Mouse (Mus musculus): ENCODE data around the gene Fam13c. TPM values are rescaled to one million over a fixed set of nuclear protein-coding genes. Genes with fewer than 3 reads are reported as not detected.

The Fam13c gene
- polyA plus RNA-seq, 1 experiment = 15.9 TPM

DNA sequence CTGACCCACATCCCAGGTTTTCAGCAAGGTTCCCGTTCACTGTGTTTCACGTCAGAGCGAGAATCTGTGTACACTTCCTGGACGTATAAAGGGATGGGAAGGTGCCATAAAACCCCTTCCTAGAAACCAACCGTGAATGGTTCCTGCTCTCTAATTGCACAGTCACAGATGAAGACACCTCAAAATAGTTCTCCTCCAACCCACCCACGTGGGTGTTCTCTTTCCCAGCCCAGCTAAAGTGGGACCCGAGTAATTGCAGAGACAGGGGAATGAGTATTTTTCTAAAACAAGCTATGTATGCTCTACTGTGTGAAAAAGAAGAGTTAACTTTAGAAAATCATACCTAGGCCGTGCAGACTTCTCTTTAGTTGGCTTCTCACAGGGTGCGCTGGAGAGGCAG is 74.6 kb downstream of the Fam13c start:
- H3K4me1 ChIP-seq (ENCODE audit: control insufficient read depth, insufficient read depth, low read length) = 0 out of 2 replicates have a peak, but pooled peaks cover under 1% of the 10 kb centered on the region
- no peak overlapping the region for H3K4me3 ChIP-seq (ENCODE audit: insufficient read depth, low read length)
- no peak overlapping the region for H3K27ac ChIP-seq (ENCODE audit: insufficient read depth, low read length)
- TF ChIP-seq CTCF (IDR thresholded peaks at IDR 0.05; ENCODE audit: borderline replicate concordance, insufficient read depth, low read length) = no peak
- no peak for TF ChIP-seq POLR2A (IDR thresholded peaks at IDR 0.05; ENCODE audit: low read depth, low read length)

DNA sequence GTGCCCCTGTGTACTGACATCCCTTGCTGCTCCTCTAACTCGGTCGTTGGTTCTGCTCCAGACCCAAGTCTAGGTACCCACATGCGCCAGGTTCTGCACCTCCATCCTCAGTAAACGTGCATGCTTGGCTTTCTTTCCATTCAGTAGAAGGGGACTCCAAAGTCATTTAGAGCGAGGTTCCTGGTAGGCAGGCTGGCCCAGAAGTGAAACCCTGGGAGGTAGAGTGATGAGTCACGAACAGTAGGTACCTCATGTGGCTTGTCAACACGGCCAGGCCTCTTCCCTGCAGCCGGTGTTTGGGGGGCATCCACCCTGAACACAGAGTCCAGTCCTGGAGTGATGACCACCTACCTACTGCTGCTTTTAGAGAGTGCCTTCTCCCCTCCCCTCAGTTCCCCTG is 76.4 kb downstream of the Fam13c start:
- Histone ChIP-seq H3K4me1 (ENCODE audit: control insufficient read depth, insufficient read depth, low read length) (0 out of 2 replicates have a peak, but pooled peaks cover 2% of the 10 kb centered on the region), H3K27ac (ENCODE audit: insufficient read depth, low read length) (no peak overlapping the region), H3K4me3 (ENCODE audit: insufficient read depth, low read length) (no peak overlapping the region)
- TF ChIP-seq CTCF (IDR thresholded peaks at IDR 0.05; ENCODE audit: borderline replicate concordance, insufficient read depth, low read length) = no peak
- no peak for TF ChIP-seq POLR2A (IDR thresholded peaks at IDR 0.05; ENCODE audit: low read depth, low read length)

- no peak overlapping the region for H3K4me3 ChIP-seq (ENCODE audit: insufficient read depth, low read length)
- 0 out of 2 replicates have a peak, but pooled peaks cover 2% of the 10 kb centered on the region for H3K4me1 ChIP-seq (ENCODE audit: control insufficient read depth, insufficient read depth, low read length)
- no peak for TF ChIP-seq CTCF (IDR thresholded peaks at IDR 0.05; ENCODE audit: borderline replicate concordance, insufficient read depth, low read length)
- TF ChIP-seq POLR2A (IDR thresholded peaks at IDR 0.05; ENCODE audit: low read depth, low read length) = no peak
- no peak overlapping the region for H3K27ac ChIP-seq (ENCODE audit: insufficient read depth, low read length)
Measured at GRCm38 (mm10) chr10:70519640-70520099, 79.4 kb downstream of the Fam13c start.

DNA sequence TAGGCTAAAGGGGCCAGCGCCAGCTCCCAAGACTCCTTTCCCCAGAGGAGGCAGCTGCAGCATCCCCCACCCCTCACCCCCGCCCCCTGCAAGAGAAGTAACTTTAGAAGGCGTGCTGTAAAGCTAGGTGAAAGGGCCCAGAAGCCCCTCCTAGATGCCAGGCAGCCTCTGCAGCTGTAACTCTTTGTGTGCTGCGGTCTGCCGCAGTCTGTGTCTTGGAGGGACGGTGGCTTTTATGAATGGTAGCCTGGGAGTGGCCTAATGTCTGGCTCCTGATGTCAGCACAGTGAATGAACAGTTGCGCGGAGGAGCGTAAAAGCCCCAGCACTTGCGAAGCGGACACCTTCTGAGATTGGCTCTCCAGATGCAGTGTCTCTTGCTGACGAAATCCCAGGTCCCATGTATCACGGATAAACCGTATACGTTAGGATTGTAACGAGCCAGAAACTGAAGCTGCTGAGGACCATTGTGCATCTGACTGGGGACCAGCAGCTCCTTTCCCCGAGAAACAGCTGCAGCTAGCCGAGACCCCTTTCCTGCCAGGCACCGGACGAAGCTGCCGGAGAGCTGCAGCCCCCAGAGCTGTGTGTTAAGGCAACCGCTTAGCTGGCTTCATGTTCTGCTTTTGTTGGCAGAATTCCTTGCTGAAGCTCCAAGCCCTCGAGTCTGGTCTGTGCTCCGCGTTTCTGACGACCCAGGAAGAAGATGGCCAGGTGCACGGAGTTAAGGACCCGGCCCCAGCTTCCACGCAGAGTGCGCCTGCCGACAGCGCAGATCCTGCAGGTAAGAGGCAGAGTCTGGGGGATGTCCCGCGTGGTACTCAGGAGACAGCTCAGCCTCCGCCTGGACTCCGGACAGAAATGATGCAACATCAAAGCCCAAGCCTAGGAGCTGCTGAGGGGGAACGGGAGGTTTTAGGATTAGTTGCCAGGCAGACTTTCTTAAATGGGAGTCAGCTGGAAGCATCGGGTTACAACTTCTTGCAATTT is 80.2 kb downstream of the Fam13c start:
- TF ChIP-seq CTCF (IDR thresholded peaks at IDR 0.05; ENCODE audit: borderline replicate concordance, insufficient read depth, low read length) (no peak), POLR2A (IDR thresholded peaks at IDR 0.05; ENCODE audit: low read depth, low read length) (peak; percentile 36; the same call in 1 of the 2 replicates)
- 0 out of 2 replicates have a peak, but pooled peaks cover 2% of the 10 kb centered on the region for H3K4me1 ChIP-seq (ENCODE audit: control insufficient read depth, insufficient read depth, low read length)
- H3K27ac ChIP-seq (ENCODE audit: insufficient read depth, low read length) = peak overlapping the region; percentile 66
- peak overlapping the region; percentile 38 for H3K4me3 ChIP-seq (ENCODE audit: insufficient read depth, low read length)

- TF ChIP-seq POLR2A (IDR thresholded peaks at IDR 0.05; ENCODE audit: low read depth, low read length) (no peak), CTCF (IDR thresholded peaks at IDR 0.05; ENCODE audit: borderline replicate concordance, insufficient read depth, low read length) (no peak)
- H3K4me3 ChIP-seq (ENCODE audit: insufficient read depth, low read length) = peak overlapping the region; percentile 38
- 0 out of 2 replicates have a peak, but pooled peaks cover 2% of the 10 kb centered on the region for H3K4me1 ChIP-seq (ENCODE audit: control insufficient read depth, insufficient read depth, low read length)
- H3K27ac ChIP-seq (ENCODE audit: insufficient read depth, low read length) = peak overlapping the region; percentile 66
Measured at GRCm38 (mm10) chr10:70521379-70521778, 81.1 kb downstream of the Fam13c start.

DNA sequence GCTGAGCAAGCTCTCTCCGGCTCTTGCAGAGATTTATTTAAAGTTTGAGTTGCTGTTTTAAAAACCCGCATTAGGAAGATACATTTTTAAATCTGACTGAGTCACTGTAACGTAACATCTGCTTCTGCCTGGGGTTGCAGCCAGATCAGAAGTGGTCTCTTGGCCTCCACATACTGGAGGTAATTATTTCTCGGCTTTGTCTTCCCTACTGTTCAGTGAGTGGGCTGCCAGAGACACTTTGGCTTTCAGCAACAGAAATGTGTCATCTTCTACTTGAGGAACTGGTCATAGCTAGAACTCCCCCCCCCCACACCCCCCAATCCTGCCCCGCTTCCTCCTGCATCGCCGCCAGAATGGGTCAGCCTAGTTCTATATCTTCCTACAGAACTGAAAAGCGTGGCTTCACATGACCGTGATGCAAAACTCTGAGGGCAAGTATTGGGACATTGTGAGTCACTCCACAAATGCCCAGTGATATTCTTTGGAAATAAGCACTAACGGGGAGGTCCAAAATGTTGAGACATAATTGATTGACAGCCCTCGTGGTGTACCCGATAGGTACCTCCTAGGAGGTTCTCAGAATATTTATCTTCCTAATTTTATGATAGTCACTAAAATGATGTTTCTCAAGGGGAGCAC is 90.0 kb downstream of the Fam13c start:
- no peak for TF ChIP-seq CTCF (IDR thresholded peaks at IDR 0.05; ENCODE audit: borderline replicate concordance, insufficient read depth, low read length)
- Histone ChIP-seq H3K4me1 (ENCODE audit: control insufficient read depth, insufficient read depth, low read length) (peaks cover 6% of the 10 kb centered on the region; the same call in 1 of the 2 replicates), H3K27ac (ENCODE audit: insufficient read depth, low read length) (peak overlapping the region; percentile 48; the same call in 1 of the 2 replicates), H3K4me3 (ENCODE audit: insufficient read depth, low read length) (no peak overlapping the region)

DNA sequence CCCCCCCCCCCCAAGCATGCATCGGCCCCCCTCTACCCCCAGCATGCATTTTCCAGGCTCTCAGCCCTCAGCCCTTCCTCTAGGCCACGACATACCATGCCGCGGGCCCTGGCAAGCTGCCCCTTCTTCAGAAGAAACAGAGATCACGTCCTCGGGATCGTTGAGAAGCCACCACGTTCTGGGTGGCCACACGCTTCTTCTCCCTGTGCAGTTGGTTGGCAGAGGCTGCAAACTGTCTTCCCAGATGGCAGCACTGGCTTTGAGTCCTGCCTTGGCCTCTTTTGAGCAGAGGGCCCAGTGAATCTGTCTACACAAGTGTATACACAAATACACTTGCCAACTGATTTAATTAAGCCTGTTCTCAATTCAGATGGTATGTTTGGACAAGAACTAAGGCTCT is 92.0 kb downstream of the Fam13c start:
- Histone ChIP-seq H3K4me3 (ENCODE audit: insufficient read depth, low read length) (no peak overlapping the region), H3K27ac (ENCODE audit: insufficient read depth, low read length) (no peak overlapping the region), H3K4me1 (ENCODE audit: control insufficient read depth, insufficient read depth, low read length) (peaks cover 6% of the 10 kb centered on the region; the same call in 1 of the 2 replicates)
- TF ChIP-seq POLR2A (IDR thresholded peaks at IDR 0.05; ENCODE audit: low read depth, low read length) (no peak), CTCF (IDR thresholded peaks at IDR 0.05; ENCODE audit: borderline replicate concordance, insufficient read depth, low read length) (no peak)

DNA sequence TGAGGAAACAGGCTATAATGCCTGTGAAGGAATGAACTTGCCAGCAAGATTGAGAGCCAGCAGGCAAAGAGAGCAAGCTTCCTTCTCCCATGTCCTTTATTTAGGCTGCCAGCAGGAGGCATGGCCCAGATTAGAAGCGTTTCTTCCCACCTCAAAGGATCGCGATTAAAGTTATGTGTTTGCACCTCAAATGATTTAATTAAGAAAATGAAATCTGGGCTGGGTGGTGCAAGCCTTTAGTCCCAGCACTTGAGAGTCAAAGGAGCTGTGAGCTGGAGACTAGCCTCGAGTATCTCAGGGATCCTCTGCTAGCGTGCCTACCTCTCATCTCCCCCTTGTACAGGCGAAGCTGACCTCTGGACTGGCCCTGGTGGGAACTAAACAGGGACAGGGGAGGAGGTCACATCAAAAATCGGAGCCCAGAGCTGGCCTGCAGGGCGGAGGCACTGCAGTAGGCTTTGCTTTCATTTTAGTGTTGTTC is 93.1 kb downstream of the Fam13c start:
- H3K27ac ChIP-seq (ENCODE audit: insufficient read depth, low read length) = no peak overlapping the region
- H3K4me1 ChIP-seq (ENCODE audit: control insufficient read depth, insufficient read depth, low read length) = peaks cover 6% of the 10 kb centered on the region; the same call in 1 of the 2 replicates
- TF ChIP-seq POLR2A (IDR thresholded peaks at IDR 0.05; ENCODE audit: low read depth, low read length) = no peak
- no peak overlapping the region for H3K4me3 ChIP-seq (ENCODE audit: insufficient read depth, low read length)

DNA sequence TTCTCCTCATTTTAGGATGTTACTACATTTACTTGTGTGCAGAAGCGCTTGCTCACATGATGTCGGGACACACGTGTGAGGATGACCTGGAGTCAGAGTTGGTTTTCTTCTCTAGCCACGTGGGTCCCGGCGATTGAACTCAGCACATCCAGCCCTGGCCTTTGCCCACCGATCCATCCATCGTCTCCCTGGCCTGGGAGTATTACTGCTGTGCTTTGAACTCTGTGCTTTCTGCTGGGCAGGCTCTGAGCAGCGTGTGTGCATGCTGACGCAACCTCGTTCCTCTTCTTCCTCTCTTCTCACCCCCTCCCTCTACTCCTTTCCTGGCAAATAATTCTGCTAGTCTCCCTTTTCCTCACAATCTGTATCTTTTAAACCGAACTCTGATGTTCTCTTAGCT is 93.7 kb downstream of the Fam13c start:
- peaks cover 6% of the 10 kb centered on the region; the same call in 1 of the 2 replicates for H3K4me1 ChIP-seq (ENCODE audit: control insufficient read depth, insufficient read depth, low read length)
- no peak overlapping the region for H3K4me3 ChIP-seq (ENCODE audit: insufficient read depth, low read length)
- TF ChIP-seq POLR2A (IDR thresholded peaks at IDR 0.05; ENCODE audit: low read depth, low read length) (no peak), CTCF (IDR thresholded peaks at IDR 0.05; ENCODE audit: borderline replicate concordance, insufficient read depth, low read length) (no peak)
- H3K27ac ChIP-seq (ENCODE audit: insufficient read depth, low read length) = no peak overlapping the region

All from embryonic fibroblast, embryonic 13.5 days (primary cell).